Mouse (Mus musculus): Measurements from ENCODE around the gene Fgf14. TPM values are rescaled to one million over a fixed set of nuclear protein-coding genes. Genes with fewer than 3 reads are reported as not detected.

Gene Fgf14
- polyA plus RNA-seq, 1 experiment from 2014 or later = 1.1 TPM

- H3K4me1 ChIP-seq = no peaks in the 10 kb centered on the region
- no peaks in the 10 kb centered on the region for H3K36me3 ChIP-seq
- H3K27ac ChIP-seq = no peak overlapping the region
- ATAC-seq (ENCODE audit: insufficient number of reproducible peaks, insufficient read depth, low FRiP score, low TSS enrichment, low read depth) = no peak
- H3K9me3 ChIP-seq = no peaks in the 10 kb centered on the region
- no peak overlapping the region for H3K9ac ChIP-seq
- H3K27me3 ChIP-seq = no peaks in the 10 kb centered on the region
- no peak overlapping the region for H3K4me3 ChIP-seq
- H3K4me2 ChIP-seq = no peak overlapping the region
Observed at GRCm38 (mm10) chr14:124278384-124278944, 398.5 kb downstream of the Fgf14 start.

GRCm38 (mm10) chr14:124266977-124267376 lies 409.9 kb downstream of the Fgf14 start:
- no peaks in the 10 kb centered on the region for H3K4me1 ChIP-seq
- no peak overlapping the region for H3K27ac ChIP-seq
- H3K9me3 ChIP-seq = no peaks in the 10 kb centered on the region
- no peak overlapping the region for H3K4me2 ChIP-seq
- no peak overlapping the region for H3K9ac ChIP-seq
- H3K36me3 ChIP-seq = no peaks in the 10 kb centered on the region
- ATAC-seq (ENCODE audit: insufficient number of reproducible peaks, insufficient read depth, low FRiP score, low TSS enrichment, low read depth) = no peak
- no peaks in the 10 kb centered on the region for H3K27me3 ChIP-seq
- no peak overlapping the region for H3K4me3 ChIP-seq

- H3K27me3 ChIP-seq = no peaks in the 10 kb centered on the region
- H3K9ac ChIP-seq = no peak overlapping the region
- H3K4me2 ChIP-seq = no peak overlapping the region
- no peak overlapping the region for H3K4me3 ChIP-seq
- no peak overlapping the region for H3K27ac ChIP-seq
- H3K36me3 ChIP-seq = no peaks in the 10 kb centered on the region
- no peaks in the 10 kb centered on the region for H3K4me1 ChIP-seq
- WGBS = 17% methylated on average over 2 of the region's 2 CpGs
- no peak for ATAC-seq (ENCODE audit: insufficient number of reproducible peaks, insufficient read depth, low FRiP score, low TSS enrichment, low read depth)
- H3K9me3 ChIP-seq = no peaks in the 10 kb centered on the region
Observed at GRCm38 (mm10) chr14:124264541-124265059, 412.3 kb downstream of the Fgf14 start.

- Histone ChIP-seq H3K9ac (no peak overlapping the region), H3K4me2 (no peak overlapping the region), H3K4me3 (no peak overlapping the region), H3K9me3 (no peaks in the 10 kb centered on the region), H3K4me1 (no peaks in the 10 kb centered on the region), H3K36me3 (no peaks in the 10 kb centered on the region), H3K27ac (no peak overlapping the region), H3K27me3 (no peaks in the 10 kb centered on the region)
- no peak for ATAC-seq (ENCODE audit: insufficient number of reproducible peaks, insufficient read depth, low FRiP score, low TSS enrichment, low read depth)
Observed at GRCm38 (mm10) chr14:124263199-124263598, 413.7 kb downstream of the Fgf14 start.

GRCm38 (mm10) chr14:124247517-124247916 lies 429.4 kb downstream of the Fgf14 start:
- WGBS = 61% methylated on average over 1 of the region's 1 CpGs
- Histone ChIP-seq H3K4me3 (no peak overlapping the region), H3K9ac (no peak overlapping the region), H3K27me3 (no peaks in the 10 kb centered on the region), H3K9me3 (no peaks in the 10 kb centered on the region), H3K27ac (no peak overlapping the region), H3K4me1 (no peaks in the 10 kb centered on the region), H3K36me3 (no peaks in the 10 kb centered on the region), H3K4me2 (no peak overlapping the region)
- no peak for ATAC-seq (ENCODE audit: insufficient number of reproducible peaks, insufficient read depth, low FRiP score, low TSS enrichment, low read depth)

GRCm38 (mm10) chr14:124223445-124223844 lies 453.5 kb downstream of the Fgf14 start:
- no peak for ATAC-seq (ENCODE audit: insufficient number of reproducible peaks, insufficient read depth, low FRiP score, low TSS enrichment, low read depth)
- H3K36me3 ChIP-seq = no peaks in the 10 kb centered on the region

GRCm38 (mm10) chr14:124222447-124222846 lies 454.5 kb downstream of the Fgf14 start:
- H3K4me1 ChIP-seq = no peaks in the 10 kb centered on the region
- H3K4me3 ChIP-seq = no peak overlapping the region
- no peaks in the 10 kb centered on the region for H3K36me3 ChIP-seq
- no peak overlapping the region for H3K27ac ChIP-seq
- H3K9ac ChIP-seq = no peak overlapping the region
- no peak overlapping the region for H3K4me2 ChIP-seq
- H3K9me3 ChIP-seq = no peaks in the 10 kb centered on the region
- ATAC-seq (ENCODE audit: insufficient number of reproducible peaks, insufficient read depth, low FRiP score, low TSS enrichment, low read depth) = no peak
- no peaks in the 10 kb centered on the region for H3K27me3 ChIP-seq
- WGBS = 40% methylated on average over 1 of the region's 1 CpGs

More at GRCm38 (mm10) chr14:124223445-124223844, 453.5 kb downstream of the Fgf14 start:
- H3K9ac ChIP-seq = no peak overlapping the region
- H3K4me1 ChIP-seq = no peaks in the 10 kb centered on the region
- H3K27me3 ChIP-seq = no peaks in the 10 kb centered on the region
- no peak overlapping the region for H3K27ac ChIP-seq
- 53% methylated on average over 2 of the region's 2 CpGs for WGBS
- H3K4me2 ChIP-seq = no peak overlapping the region
- H3K9me3 ChIP-seq = no peaks in the 10 kb centered on the region
- no peak overlapping the region for H3K4me3 ChIP-seq

GRCm38 (mm10) chr14:124220979-124221378 lies 455.9 kb downstream of the Fgf14 start:
- no peak for ATAC-seq (ENCODE audit: insufficient number of reproducible peaks, insufficient read depth, low FRiP score, low TSS enrichment, low read depth)
- WGBS = 64% methylated on average over 2 of the region's 2 CpGs
- no peaks in the 10 kb centered on the region for H3K4me1 ChIP-seq
- H3K36me3 ChIP-seq = no peaks in the 10 kb centered on the region
- H3K9ac ChIP-seq = no peak overlapping the region
- H3K9me3 ChIP-seq = no peaks in the 10 kb centered on the region
- no peaks in the 10 kb centered on the region for H3K27me3 ChIP-seq
- H3K4me2 ChIP-seq = no peak overlapping the region
- H3K27ac ChIP-seq = no peak overlapping the region
- H3K4me3 ChIP-seq = no peak overlapping the region

GRCm38 (mm10) chr14:124195806-124196205 lies 481.1 kb downstream of the Fgf14 start:
- no peaks in the 10 kb centered on the region for H3K9me3 ChIP-seq
- H3K36me3 ChIP-seq = no peaks in the 10 kb centered on the region
- 22% methylated on average over 7 of the region's 7 CpGs for WGBS
- ATAC-seq (ENCODE audit: insufficient number of reproducible peaks, insufficient read depth, low FRiP score, low TSS enrichment, low read depth) = no peak
- H3K27ac ChIP-seq = no peak overlapping the region
- no peak overlapping the region for H3K9ac ChIP-seq
- no peak overlapping the region for H3K4me3 ChIP-seq
- peaks cover 11% of the 10 kb centered on the region; the same call in 1 of the 2 replicates for H3K4me1 ChIP-seq
- peaks cover 44% of the 10 kb centered on the region for H3K27me3 ChIP-seq
- H3K4me2 ChIP-seq = no peak overlapping the region

- peaks cover 11% of the 10 kb centered on the region; the same call in 1 of the 2 replicates for H3K4me1 ChIP-seq
- no peak overlapping the region for H3K9ac ChIP-seq
- no peak overlapping the region for H3K4me2 ChIP-seq
- no peaks in the 10 kb centered on the region for H3K36me3 ChIP-seq
- no peak overlapping the region for H3K4me3 ChIP-seq
- peaks cover 44% of the 10 kb centered on the region for H3K27me3 ChIP-seq
- 29% methylated on average over 10 of the region's 10 CpGs for WGBS
- no peak overlapping the region for H3K27ac ChIP-seq
- no peak for ATAC-seq (ENCODE audit: insufficient number of reproducible peaks, insufficient read depth, low FRiP score, low TSS enrichment, low read depth)
- no peaks in the 10 kb centered on the region for H3K9me3 ChIP-seq
Observed at GRCm38 (mm10) chr14:124195331-124195730, 481.6 kb downstream of the Fgf14 start.

- no peaks in the 10 kb centered on the region for H3K9me3 ChIP-seq
- peak overlapping the region; percentile 63 for H3K4me2 ChIP-seq
- peaks cover 44% of the 10 kb centered on the region for H3K27me3 ChIP-seq
- H3K4me1 ChIP-seq = peaks cover 11% of the 10 kb centered on the region; the same call in 1 of the 2 replicates
- H3K4me3 ChIP-seq = peak overlapping the region; percentile 35; the same call in 1 of the 2 replicates
- 0 out of 2 replicates have a peak, but pooled peaks have one; percentile 48 for ATAC-seq (ENCODE audit: insufficient number of reproducible peaks, insufficient read depth, low FRiP score, low TSS enrichment, low read depth)
- 5% methylated on average over 15 of the region's 15 CpGs for WGBS
- no peaks in the 10 kb centered on the region for H3K36me3 ChIP-seq
- H3K9ac ChIP-seq = no peak overlapping the region
- H3K27ac ChIP-seq = no peak overlapping the region
Observed at GRCm38 (mm10) chr14:124192815-124193142, 484.1 kb downstream of the Fgf14 start.

- ATAC-seq (ENCODE audit: insufficient number of reproducible peaks, insufficient read depth, low FRiP score, low TSS enrichment, low read depth) = 0 out of 2 replicates have a peak, but pooled peaks have one; percentile 20
Observed at GRCm38 (mm10) chr14:124191913-124192814, 484.8 kb downstream of the Fgf14 start.

More at GRCm38 (mm10) chr14:124191913-124192814, 484.8 kb downstream of the Fgf14 start:
- Histone ChIP-seq H3K4me3 (peak overlapping the region; percentile 35), H3K36me3 (no peaks in the 10 kb centered on the region), H3K9ac (peak overlapping the region; percentile 32; the same call in 1 of the 2 replicates), H3K4me2 (peak overlapping the region; percentile 63), H3K9me3 (no peaks in the 10 kb centered on the region), H3K27me3 (peaks cover 44% of the 10 kb centered on the region), H3K4me1 (peaks cover 11% of the 10 kb centered on the region; the same call in 1 of the 2 replicates), H3K27ac (no peak overlapping the region)
- under 1% methylated on average over 42 of the region's 42 CpGs for WGBS
